Mouse (Mus musculus) left cerebral cortex, postnatal 4 days (tissue): ENCODE results near the gene Man2a1. TPM values are rescaled to one million over a fixed set of nuclear protein-coding genes. Genes with fewer than 3 reads are reported as not detected.

ENCODE experiments used
- DNase-seq: peaks from one replicate; pipeline ENCODE4 v3.0.0-alpha.2; 2022
- intact Hi-C: fragments of 180-260 bp; cut with DNase I; formaldehyde crosslinking; loops from one replicate; pipeline ENCODE4 v1.15.1; 2025
- total RNA-seq, 2 experiments: library from RNA; stranded (reverse); gene quantifications; 2 replicates each; pipeline ENCODE4 v1.2.3; 2021

The Man2a1 gene
- total RNA-seq, 2 experiments from 2014 or later: 21.1 to 21.7 TPM

DNA sequence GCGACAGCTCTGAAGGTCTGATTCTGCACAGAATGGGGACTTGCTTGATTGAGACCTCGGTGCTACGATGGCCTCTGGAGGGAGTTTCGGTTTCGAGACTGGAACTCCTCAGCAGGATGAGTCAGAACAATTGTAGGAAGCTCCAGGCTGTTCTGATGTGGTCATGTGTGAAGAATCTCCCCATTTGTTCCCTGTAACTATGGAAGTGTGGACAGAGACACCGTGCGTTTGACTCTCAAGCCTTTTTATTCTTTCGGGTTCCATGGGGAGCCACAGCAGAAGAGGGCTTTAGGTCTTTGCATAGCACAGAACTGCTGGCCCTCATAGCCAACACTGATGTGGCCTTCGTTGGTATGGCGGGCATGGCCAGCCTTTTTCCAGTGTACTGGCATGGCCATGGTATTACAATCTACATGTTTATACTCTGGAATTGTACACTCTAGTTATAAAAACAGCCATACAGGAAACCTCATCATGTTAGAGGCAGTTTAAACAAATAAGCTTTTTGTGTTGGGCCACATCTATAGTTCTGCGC is 21.9 kb downstream of the Man2a1 start:
- intact Hi-C loops: no loop called here
- no peak for DNase-seq

DNA sequence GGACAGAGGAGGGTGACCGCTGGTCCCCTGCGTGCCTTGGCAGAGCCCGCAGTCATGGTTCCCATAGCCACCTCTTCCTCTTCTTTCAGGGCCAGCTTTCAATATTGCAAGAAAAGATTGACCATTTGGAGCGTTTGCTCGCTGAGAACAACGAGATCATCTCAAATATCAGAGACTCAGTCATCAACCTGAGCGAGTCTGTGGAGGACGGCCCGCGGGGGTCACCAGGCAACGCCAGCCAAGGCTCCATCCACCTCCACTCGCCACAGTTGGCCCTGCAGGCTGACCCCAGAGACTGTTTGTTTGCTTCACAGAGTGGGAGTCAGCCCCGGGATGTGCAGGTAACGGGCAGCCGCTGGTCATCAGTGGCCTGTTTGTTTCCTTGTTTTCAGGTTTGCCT is 23.9 kb downstream of the Man2a1 start:
- intact Hi-C loops: no loop called here

DNA sequence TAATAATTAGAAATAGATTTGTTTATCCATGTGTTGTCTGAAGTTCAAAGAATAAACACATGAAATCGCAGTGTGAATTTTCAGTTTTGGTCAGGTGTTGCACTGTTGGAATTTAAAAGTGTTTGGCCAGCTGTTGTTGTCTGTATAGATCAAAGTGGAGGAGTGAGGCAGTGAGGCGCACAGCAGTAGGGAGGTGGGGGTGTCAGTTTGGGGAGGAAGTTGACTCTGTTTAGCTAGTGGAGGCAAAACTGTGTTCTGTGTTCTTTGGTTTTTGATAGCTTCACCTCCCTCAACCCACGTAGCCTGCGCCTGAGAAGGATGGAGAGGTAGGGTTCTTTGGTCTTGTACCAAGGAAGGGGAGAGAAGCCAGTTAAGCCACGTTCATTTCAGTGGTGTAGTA is 28.3 kb downstream of the Man2a1 start:
- no peak for DNase-seq

More for the DNA sequence above, 23.9 kb downstream of the Man2a1 start:
- no peak for DNase-seq

DNA sequence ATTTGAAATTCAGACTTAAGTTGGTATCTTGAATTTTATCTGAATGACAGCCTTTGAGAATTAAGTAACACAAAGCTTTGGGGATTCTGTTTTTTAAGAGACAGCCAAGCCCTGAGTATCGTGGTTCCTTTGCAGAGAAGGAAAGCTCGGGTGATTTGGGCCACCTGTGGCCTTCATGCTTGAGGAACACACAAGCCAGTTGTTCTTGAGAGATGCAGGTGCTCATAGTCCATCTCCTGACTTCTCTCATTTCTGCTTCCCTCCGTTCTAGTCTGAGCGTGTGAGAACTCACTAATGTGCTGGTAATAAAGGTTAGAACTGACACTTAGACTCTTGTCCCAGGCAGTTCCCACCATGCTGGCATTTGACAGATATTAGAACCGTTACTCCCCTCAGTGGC is 28.9 kb downstream of the Man2a1 start:
- DNase-seq: no peak
- intact Hi-C loops: no loop called here

More for the DNA sequence above, 28.3 kb downstream of the Man2a1 start:
- intact Hi-C loops: no loop called here

DNA sequence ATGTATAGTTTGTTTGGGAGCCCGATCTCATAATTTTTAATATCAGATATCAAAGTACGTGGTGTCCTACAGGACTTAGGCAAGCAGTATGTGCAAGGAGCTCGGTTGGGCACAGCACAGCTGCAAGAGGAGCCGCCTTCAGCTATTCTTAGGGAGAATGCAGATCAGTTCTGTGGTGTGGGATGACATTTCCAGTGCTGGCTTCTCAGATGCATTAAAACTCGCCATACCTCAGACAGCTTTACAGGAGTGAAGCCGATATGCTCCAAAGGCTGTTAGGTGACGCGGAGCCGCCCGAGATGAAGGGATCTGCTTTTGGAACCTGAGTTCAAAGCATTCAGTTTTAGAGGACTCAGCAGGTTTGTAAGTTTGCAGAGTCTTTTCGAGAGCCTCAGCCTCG is 30.0 kb downstream of the Man2a1 start:
- intact Hi-C loops: no loop called here

DNA sequence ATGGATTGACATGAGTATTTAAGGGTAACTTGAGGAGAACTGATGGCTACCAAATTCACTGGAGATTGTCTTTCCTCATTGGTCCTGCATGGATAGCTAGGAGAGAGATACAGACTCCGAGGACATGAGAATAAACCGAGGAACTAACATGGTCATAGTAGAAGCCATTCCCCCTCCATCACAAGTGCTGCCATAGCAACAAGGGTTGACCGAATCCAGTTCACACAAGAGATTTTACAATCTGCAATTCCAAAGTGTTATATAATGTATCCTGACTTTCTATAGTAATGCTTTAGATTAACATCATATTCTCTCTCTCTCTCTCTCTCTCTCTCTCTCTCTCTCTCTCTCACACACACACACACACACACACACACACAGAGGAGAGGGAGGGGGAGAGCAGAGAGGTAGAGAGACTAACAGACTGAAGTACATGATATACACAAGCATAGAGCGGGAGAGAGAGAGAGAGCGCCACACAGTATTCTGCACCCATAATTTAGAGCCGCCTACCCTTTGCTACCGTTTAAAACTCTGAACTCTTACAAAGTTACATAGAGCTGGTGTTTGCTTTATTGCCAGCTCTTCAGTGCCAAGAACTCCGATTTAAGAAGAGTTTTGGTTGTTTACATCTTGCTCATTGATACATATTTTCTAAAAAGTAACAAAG is 37.5 kb downstream of the Man2a1 start:
- intact Hi-C loops: no loop called here
- no peak for DNase-seq

More for the DNA sequence above, 30.0 kb downstream of the Man2a1 start:
- no peak for DNase-seq

DNA sequence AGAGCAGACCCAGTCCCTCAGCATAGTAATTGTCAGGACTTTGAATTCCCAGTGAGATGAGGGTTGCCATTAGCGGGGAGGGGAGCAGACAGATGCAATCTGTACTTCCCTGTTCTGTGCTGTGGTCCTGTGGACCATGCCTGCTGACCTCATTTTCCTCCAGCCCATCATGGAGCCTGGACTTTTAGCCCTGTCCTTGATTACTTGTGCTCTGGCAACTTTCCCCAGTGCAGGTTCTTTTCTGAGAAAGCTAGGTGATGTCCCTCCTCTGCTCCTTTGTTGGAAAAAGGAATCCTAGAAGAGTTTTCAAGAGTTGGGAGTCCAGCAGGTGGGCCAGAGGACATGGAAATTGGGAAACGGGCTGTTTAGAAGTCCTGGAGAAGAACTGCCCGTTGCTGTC is 40.8 kb downstream of the Man2a1 start:
- intact Hi-C loops: no loop called here
- DNase-seq: no peak

DNA sequence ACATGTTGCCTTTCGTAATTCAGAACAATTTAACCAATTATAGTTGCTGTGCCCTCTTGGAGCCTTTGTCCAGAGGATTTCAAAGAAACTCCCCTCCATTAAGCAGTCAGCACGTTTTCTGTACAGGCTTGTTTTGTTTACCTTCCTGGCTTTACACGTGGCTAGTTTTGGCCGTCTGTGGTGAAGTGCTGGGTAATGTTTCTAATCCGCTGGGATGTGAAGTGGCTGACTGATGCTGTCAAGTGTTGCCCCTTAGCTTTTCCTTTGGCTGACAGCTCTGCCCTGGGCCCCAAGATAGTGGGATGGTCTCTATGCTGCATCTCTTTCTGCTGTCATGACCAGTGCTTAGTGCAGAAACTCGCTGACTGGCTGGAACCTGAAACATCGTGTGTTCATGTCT is 43.1 kb downstream of the Man2a1 start:
- DNase-seq: no peak
- intact Hi-C loops: no loop called here

DNA sequence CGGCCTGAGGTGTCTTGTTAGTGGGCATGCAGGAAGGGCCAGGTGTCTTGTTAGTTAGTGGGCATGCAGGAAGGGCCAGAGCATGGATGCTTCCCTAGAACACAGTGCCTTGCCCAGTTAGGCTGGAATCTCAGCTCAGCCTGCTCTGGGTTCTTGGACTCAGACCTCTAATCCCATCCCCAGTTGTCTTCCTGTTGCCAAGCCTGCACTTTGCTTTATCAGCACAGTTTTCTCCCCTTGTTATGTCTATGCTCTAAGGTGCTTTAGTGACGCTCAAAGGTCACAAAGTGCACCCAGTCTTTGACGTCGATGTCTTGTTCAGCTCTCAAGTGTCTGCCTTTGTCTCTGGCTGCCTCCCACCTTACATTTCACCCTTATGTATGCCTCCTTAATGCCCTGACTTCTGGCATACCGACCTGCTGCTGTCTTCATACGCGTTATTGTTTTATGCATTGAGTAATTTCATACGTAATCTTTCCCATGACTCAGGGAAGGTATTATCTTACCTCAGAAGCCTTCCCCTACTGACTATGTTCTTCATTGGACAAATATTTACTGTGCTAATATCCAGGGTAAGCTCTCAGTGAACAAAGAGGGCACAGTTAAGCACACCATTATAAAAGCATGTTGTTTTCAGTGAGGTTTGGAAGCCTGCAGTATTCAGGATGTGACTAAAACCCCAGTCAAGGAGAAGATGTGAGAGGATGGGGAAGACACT is 44.5 kb downstream of the Man2a1 start:
- intact Hi-C loops: no loop called here
- no peak for DNase-seq

DNA sequence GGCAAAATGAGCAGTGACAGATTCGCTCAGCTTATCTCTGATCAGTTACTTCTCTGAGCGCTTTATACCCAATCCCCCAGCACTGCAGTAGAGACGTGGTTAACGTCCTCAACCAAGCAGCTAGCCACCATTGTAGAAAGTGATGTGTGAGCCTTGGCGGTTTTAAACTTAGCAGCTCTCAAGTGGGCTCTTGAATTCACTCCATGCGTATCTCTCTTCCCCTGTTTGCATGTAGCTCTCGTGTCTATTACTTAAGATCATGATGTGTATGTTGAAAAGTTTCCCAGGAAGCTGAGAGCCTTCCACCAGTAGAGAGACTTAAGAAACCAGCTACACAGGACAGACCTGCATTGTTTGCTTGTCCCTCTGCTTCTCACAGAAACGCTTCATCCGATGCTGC is 46.9 kb downstream of the Man2a1 start:
- intact Hi-C loops: no loop called here

DNA sequence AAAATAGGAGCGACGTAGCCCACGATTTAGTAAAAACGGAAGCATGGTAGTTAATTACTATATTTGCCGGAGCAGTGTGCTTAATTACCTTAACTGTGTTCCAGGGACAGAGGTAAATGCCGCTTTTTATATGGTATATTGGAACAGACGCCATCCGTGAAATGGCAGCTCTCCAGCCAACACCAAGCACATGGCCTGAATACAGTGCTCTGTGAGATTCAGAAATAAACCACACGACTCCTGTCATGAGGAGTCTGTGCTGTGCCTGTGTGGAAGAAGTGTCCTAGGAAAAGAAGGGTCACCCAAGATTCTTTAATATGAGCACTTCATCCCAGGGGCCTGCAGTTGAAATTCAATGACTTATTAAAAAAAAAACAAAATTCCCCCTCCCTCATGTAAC is 50.2 kb downstream of the Man2a1 start:
- no peak for DNase-seq
- intact Hi-C loops: no loop called here

More for the DNA sequence above, 46.9 kb downstream of the Man2a1 start:
- DNase-seq: no peak

DNA sequence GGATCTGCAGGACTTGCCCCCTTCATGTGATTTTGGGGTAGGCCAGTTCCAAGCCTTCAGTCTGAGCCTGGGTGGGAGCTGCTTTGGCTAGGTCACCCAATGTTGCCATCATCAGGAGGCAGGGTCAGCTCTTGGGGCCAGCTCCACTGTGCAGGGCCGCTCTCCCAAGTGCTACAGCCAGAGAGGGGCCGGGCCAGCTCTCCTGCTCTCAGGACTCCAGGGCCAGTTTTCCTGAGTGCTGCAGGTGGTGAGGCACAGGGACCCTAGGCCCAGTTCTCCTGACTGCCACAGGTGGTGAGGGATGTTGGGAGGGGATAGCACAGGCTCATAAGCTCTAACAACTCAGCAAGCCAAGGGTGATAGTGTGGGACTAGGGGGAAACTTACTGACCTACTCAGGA is 53.1 kb downstream of the Man2a1 start:
- DNase-seq: no peak
- intact Hi-C loops: no loop called here

DNA sequence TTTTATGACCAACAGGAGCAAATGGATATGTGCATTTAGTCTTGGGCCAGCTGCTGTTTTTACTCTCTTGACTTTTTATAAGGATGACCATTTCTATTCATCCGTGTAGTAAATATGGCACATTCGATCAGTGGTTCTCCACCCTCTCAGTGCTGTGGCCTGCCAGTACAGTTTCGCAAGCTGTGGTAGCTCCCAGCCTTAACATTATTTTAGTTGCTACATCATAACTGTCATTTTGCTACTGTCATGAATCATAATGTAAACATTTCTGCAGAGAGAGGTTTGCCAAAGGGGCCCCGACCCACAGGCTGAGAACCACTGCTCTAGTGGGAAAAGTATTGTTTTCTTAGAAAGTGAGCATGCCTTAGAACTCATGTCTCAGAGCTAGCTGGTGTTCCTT is 59.1 kb downstream of the Man2a1 start:
- DNase-seq: no peak
- intact Hi-C loops: no loop called here

DNA sequence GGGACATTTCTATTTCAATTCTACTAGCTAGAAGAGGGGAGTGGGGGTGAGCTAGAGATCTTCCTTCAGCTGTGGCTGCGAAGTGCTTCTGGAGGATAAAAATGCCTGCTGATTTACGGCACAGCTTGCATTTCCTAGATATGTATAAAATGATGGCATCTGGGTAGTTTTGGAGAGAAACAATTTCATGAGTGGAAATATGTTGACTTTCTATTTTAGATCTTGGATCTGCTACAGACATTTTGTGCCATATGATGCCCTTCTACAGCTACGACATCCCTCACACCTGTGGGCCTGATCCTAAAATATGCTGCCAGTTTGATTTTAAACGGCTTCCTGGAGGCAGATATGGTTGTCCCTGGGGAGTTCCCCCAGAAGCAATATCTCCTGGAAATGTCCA is 66.0 kb downstream of the Man2a1 start:
- no peak for DNase-seq
- intact Hi-C loops: no loop called here

DNA sequence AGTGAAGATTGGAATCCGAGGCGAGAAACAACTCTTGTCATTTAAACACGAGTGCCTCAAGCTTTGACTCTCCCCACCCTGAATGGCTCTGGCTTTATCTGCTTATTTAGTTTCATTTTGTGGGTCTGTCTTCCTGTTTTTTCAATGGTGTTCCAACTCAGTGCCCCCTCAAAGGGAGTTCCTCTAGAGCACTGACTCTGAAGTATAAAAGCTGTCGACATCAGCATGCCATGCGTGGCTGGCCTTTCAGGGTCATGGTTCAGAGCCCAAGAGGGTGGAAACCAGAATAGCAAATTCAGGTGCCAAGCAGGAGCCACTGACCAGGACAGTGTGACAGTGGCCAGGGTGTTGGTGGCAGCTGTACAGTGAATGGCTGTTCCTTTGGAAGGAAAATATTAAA is 68.0 kb downstream of the Man2a1 start:
- intact Hi-C loops: no loop called here
- no peak for DNase-seq

DNA sequence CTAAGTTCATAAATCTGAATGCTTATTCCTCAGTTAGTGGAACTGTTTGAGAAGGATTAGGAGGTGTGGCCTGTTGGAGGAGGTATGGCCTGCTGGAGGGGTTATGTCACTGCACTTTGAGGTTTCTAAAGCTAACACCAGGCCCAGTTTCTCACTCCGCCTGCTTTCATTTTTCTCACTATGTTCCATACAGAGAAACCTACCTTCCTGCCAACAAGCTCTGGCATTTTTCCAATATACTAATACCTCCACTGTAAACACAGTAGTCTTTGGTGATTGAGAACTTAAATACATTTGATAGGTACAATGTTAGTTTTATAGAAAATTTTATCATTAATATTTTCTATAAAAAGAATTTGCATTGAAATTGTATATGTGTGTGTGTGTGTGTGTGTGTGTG is 73.9 kb downstream of the Man2a1 start:
- DNase-seq: no peak
- intact Hi-C loops: no loop called here

DNA sequence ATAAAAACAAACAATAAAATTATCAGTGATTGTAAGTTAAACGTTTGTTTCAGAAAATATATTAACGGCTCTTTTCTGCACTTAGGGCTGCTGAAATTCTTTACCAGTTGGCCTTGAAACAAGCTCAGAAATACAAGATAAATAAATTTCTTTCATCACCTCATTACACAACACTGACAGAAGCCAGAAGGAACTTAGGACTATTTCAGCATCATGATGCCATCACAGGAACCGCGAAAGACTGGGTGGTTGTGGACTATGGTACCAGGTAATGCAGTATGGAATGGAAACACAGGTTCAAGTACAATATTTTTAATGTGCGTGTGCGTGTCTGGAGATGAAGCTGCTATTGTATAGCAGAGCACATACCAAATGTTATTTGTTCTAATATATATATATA is 74.4 kb downstream of the Man2a1 start:
- no peak for DNase-seq
- intact Hi-C loops: no loop called here

DNA sequence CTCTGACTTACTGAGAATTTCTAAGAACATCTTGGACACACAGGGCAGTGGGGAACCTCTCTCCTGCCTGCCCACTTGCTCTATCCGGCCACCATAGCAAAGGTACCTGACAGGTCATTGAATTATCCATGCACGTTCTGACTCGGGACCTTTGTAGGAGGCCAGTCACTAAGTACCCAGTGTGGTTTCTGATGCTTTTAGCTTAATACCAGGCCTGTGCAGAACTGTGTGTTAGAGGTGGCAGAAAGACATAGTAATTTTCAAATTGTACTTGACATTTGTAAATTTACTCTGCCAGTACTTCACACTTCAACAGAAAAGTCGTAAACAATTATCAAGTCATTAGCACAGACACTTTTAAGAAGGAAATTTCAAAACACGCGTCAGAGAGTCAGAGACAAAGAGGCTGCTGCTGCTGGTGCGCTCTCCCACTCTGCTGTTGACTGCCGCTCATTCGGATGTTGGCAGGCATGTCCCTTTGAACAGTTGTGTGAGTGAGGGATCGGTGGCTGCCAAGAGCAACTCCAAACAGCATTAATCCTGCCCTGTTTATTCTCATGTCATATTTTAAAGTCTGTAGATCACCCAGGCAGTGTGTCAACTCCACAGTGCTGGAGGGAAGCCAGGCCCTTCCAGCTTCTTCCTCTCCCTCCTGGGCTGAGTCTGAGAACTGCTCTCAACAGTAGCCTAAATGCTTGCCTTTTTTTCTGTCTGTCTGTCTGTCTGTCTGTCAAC is 76.4 kb downstream of the Man2a1 start:
- intact Hi-C loops: no loop called here
- DNase-seq: peak; percentile 85

DNA sequence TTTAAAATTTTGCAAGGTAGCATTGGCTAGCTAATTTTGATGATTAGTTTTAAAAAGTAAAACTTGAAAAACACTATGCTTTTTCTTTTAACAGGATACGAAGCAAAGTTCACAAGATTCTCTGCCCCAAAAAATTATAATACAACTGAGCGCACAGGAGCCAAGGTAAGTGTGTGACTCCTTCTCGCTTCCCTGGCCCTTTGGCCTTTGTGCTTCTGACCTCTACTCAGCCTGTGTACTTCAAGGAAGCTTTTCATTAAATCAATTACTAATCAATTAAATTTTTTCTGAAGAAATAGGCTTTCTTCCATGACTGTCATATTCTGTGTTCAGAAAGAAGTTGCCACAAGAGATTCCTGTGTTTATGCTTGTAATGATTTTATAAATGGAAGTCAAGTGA is 80.9 kb downstream of the Man2a1 start:
- intact Hi-C loops: no loop called here

DNA sequence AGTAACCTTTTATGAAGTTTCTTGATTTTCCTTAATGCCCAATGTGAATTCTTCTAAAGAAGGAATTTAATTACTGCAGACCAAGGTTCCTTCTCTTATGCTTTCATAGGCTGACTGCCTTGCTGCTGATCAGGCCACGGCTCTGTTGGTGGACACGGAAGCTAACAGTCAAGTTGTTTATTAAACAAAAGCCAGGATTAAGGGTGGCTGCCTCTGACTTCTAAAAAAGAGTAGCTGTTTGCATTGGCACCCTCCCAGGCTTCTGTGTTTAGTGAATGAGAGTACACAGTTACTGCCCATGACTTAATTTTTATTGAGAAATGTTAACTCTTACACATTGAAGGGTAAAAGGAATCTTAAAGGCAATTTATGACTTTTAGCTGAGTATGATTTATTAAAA is 81.4 kb downstream of the Man2a1 start:
- intact Hi-C loops: no loop called here
- DNase-seq: no peak

More for the DNA sequence above, 80.9 kb downstream of the Man2a1 start:
- DNase-seq: no peak

DNA sequence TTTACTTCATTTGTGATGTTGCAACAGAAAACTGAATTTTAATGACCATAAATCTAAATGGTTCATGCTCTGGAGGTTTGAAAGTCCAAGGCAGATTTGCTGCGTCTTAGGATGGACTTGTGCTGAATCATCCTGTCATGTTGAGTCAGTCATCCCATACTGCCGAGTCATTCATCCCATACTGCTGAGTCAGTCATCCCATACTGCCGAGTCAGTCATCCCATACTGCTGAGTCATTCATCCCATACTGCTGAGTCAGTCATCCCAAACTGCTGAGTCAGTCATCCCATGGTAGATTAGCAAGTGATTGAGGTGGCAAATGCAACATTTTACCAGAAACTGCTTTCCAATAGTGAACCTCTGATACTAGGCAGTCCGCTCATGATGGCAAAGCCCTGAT is 83.6 kb downstream of the Man2a1 start:
- intact Hi-C loops: no loop called here
- DNase-seq: no peak
